Mouse (Mus musculus) testis, adult 2 months (tissue): ENCODE measurements at regions not wholly inside any gene's neighbourhood (a gene's known extent, or its start where the extent isn't known, plus 50 kb on each side); places are given as distances from the start of the nearest gene placed in this dataset.
A peak's percentile ranks its signal among the peaks of the same experiment; 100 is the strongest.

Source experiments
- H3K27ac ChIP-seq: fragments of 200-500 bp; 2 replicates; pipeline ENCODE4 v1.5.1; 2012; ENCODE audit warnings: low read depth, low read length; ENCODE audit not compliant: control insufficient read depth, insufficient read depth
- H3K27me3 ChIP-seq: fragments of 200-500 bp; 2 replicates; pipeline ENCODE4 v1.6.1; 2012; ENCODE audit warnings: mild to moderate bottlenecking, low read length, moderate library complexity; ENCODE audit not compliant: control insufficient read depth, insufficient read depth
- H3K36me3 ChIP-seq: fragments of 200-500 bp; 2 replicates; pipeline ENCODE4 v1.6.1; 2012; ENCODE audit warnings: mild to moderate bottlenecking, low read length; ENCODE audit not compliant: control insufficient read depth, insufficient read depth
- H3K4me1 ChIP-seq: fragments of 200-500 bp; 2 replicates; pipeline ENCODE4 v1.6.1; 2012; ENCODE audit warnings: low read length; ENCODE audit not compliant: control insufficient read depth, insufficient read depth
- H3K4me3 ChIP-seq: fragments of 200-500 bp; 2 replicates; pipeline ENCODE4 v1.5.1; 2012; ENCODE audit warnings: low read depth, mild to moderate bottlenecking, low read length, moderate library complexity, mixed read lengths; ENCODE audit not compliant: control insufficient read depth
- CTCF ChIP-seq: fragments of 200-500 bp; IDR thresholded peaks from 2 replicates; pipeline ENCODE4 v1.5.1; 2012; ENCODE audit warnings: low read depth, mild to moderate bottlenecking, inconsistent platforms, low read length, moderate library complexity; ENCODE audit not compliant: control insufficient read depth, insufficient read depth, insufficient replicate concordance
- POLR2A ChIP-seq: fragments of 200-500 bp; IDR thresholded peaks from 2 replicates; pipeline ENCODE4 v1.6.1; 2012; ENCODE audit warnings: low read depth, mild to moderate bottlenecking, inconsistent platforms, low read length, moderate library complexity; ENCODE audit not compliant: control insufficient read depth

- H3K36me3 ChIP-seq, result no peaks in the 10 kb centered on the region
- peaks cover 8% of the 10 kb centered on the region for H3K4me1 ChIP-seq
- no peak overlapping the region for H3K27ac ChIP-seq
- no peak overlapping the region for H3K4me3 ChIP-seq
- no peak for TF ChIP-seq POLR2A
- TF ChIP-seq CTCF, result no peak
- H3K27me3 ChIP-seq, result no peaks in the 10 kb centered on the region
These were observed 245.5 kb upstream of the Ccdc54 start for GRCm38 (mm10) chr16:50836457-50836856.

DNA sequence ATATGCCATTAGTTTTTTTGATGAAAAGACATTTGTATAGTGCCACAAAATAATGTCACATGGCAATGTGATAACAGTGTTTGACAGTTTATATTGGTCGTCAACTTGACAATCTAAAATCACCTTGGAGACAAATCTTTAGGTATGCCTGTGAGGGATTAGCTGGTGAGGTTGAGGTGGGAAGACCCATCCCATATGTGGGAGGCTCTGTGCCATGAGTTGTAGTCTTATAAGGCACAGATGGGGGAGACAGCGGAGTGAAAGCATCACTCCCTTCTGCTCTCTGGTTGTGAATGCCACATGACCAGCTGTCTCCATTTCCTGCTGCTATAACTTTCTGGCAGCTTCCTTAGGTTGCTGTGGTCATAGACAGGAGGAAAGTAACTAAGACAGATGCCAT is 242.4 kb upstream of the Ccdc54 start:
- Histone ChIP-seq H3K4me3 (no peak overlapping the region), H3K27ac (no peak overlapping the region), H3K36me3 (no peaks in the 10 kb centered on the region), H3K4me1 (peaks cover 3% of the 10 kb centered on the region; the same call in 1 of the 2 replicates), H3K27me3 (no peaks in the 10 kb centered on the region)
- TF ChIP-seq POLR2A (no peak), CTCF (no peak)

DNA sequence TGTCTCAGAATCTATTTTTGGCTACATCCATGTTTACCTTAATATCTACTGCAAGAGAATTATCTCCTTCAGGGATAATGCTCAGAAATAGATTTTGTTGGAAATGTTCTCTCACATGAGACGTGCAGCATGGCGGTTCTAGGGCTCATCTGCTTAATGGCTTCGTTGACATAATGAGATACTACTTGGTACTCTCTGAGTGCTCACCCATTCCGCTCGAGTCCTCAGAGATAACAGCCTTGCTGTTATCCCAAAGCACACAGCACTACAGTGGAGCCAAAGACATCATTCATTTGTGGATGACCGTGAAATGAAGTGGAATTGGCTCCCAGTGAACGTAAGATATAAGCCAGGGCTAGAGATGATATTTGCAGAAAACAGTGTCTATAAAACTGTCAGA is 231.4 kb upstream of the Ccdc54 start:
- no peaks in the 10 kb centered on the region for H3K4me1 ChIP-seq
- H3K36me3 ChIP-seq, result no peaks in the 10 kb centered on the region
- no peak overlapping the region for H3K27ac ChIP-seq
- H3K27me3 ChIP-seq, result no peaks in the 10 kb centered on the region
- no peak overlapping the region for H3K4me3 ChIP-seq
- no peak for TF ChIP-seq POLR2A
- TF ChIP-seq CTCF, result no peak

DNA sequence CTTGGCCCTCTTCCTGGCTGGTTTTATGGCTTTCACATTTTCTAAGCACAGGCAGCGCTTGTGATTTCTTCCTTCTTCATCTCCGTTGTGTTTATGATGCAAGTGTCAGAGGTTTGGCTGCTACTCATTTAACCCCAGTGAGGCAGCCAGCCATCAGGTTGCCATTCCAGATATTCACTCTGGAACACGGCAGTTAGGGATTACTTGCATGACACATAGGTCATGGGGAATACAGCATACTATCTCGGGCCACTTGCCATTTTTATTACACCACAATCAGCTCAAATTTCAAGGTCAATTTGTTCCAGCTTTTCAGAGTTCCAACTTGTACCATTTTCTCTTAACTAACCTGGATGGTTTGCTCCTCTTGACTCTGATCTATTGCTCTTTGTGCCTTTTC is 223.7 kb upstream of the Ccdc54 start:
- Histone ChIP-seq H3K27me3 (no peaks in the 10 kb centered on the region), H3K4me1 (no peaks in the 10 kb centered on the region), H3K4me3 (no peak overlapping the region), H3K27ac (no peak overlapping the region), H3K36me3 (no peaks in the 10 kb centered on the region)
- TF ChIP-seq POLR2A (no peak), CTCF (no peak)

DNA sequence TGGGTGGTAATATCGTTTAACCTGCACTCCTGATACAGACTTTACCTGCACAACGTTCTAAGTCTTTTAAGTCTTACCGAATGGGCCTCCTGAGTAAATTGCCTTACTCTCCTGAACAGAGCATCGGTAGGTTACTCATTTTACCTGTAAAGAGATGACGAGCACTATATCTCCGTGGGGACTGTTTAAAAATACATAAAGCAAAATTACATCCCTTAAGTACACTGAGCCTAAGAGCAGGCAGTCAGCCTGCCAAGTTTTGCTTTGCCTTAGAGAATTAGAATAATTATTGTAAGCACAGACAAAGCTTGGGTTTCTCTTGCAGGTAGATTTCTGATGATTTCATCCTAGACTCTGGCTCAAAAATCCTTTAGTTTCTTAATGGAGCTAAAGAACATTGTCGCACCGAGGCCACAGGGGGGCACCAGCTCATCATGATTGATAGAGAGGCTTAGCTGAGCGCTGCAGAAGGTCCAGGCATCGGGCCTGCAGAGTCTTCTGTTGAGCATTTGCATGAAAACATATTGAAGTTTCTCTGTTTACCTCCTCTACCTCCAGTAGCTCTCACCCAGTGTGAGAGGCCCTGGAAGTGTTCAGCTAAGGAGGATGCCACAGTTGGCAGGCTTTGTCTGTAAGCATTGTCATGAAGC is 208.3 kb upstream of the Ccdc54 start:
- no peak overlapping the region for H3K4me3 ChIP-seq
- no peaks in the 10 kb centered on the region for H3K27me3 ChIP-seq
- H3K4me1 ChIP-seq, result no peaks in the 10 kb centered on the region
- no peaks in the 10 kb centered on the region for H3K36me3 ChIP-seq
- H3K27ac ChIP-seq, result no peak overlapping the region
- TF ChIP-seq CTCF (peak; percentile 39; the same call in 1 of the 2 replicates), POLR2A (no peak)

GRCm38 (mm10) chr16:50798095-50798494 is 207.1 kb upstream of the Ccdc54 start:
- no peaks in the 10 kb centered on the region for H3K36me3 ChIP-seq
- no peak overlapping the region for H3K27ac ChIP-seq
- no peak for TF ChIP-seq CTCF
- TF ChIP-seq POLR2A, result no peak
- H3K27me3 ChIP-seq, result no peaks in the 10 kb centered on the region
- H3K4me3 ChIP-seq, result no peak overlapping the region
- H3K4me1 ChIP-seq, result no peaks in the 10 kb centered on the region

GRCm38 (mm10) chr16:50792960-50793359 is 202.0 kb upstream of the Ccdc54 start:
- Histone ChIP-seq H3K4me1 (no peaks in the 10 kb centered on the region), H3K27ac (peak overlapping the region; percentile 81), H3K36me3 (no peaks in the 10 kb centered on the region), H3K27me3 (no peaks in the 10 kb centered on the region), H3K4me3 (peak overlapping the region; percentile 66; the same call in 1 of the 2 replicates)
- TF ChIP-seq CTCF, result no peak
- TF ChIP-seq POLR2A, result no peak
